Mouse (Mus musculus) embryonic fibroblast, embryonic 13.5 days (primary cell): ENCODE results near the gene Ddit4. TPM values are rescaled to one million over a fixed set of nuclear protein-coding genes. Genes with fewer than 3 reads are reported as not detected.
A peak's percentile ranks its signal among the peaks of the same experiment; 100 is the strongest.

Source experiments
- H3K27ac ChIP-seq: 2 replicates; pipeline ENCODE4 v1.5.1; 2012; ENCODE audit warnings: low read length, control low read depth, inconsistent platforms; ENCODE audit not compliant: insufficient read depth
- H3K4me1 ChIP-seq: 2 replicates; pipeline ENCODE4 v1.6.1; 2011; ENCODE audit warnings: low read length; ENCODE audit not compliant: control insufficient read depth, insufficient read depth
- H3K4me3 ChIP-seq: 2 replicates; pipeline ENCODE4 v1.5.1; 2011; ENCODE audit warnings: mild to moderate bottlenecking, control low read depth, low read length; ENCODE audit not compliant: insufficient read depth
- CTCF ChIP-seq: IDR thresholded peaks from 2 replicates; pipeline ENCODE4 v1.5.1; 2011; ENCODE audit warnings: mild to moderate bottlenecking, control low read depth, low read length, moderate library complexity, borderline replicate concordance; ENCODE audit not compliant: insufficient read depth
- POLR2A ChIP-seq: IDR thresholded peaks from 2 replicates; pipeline ENCODE4 v1.6.1; 2011; ENCODE audit warnings: low read depth, mild to moderate bottlenecking, control low read depth, low read length, moderate library complexity
- polyA plus RNA-seq: library from polyadenylated mRNA; stranded (reverse); fragments of >200 nt; gene quantifications from 2 replicates; pipeline ENCODE4 v1.2.4, GENCODE M21; 2011; ENCODE audit warnings: low read depth; ENCODE audit not compliant: missing spikeins, insufficient read length

The Ddit4 gene
- polyA plus RNA-seq, 1 experiment, result 150 TPM

DNA sequence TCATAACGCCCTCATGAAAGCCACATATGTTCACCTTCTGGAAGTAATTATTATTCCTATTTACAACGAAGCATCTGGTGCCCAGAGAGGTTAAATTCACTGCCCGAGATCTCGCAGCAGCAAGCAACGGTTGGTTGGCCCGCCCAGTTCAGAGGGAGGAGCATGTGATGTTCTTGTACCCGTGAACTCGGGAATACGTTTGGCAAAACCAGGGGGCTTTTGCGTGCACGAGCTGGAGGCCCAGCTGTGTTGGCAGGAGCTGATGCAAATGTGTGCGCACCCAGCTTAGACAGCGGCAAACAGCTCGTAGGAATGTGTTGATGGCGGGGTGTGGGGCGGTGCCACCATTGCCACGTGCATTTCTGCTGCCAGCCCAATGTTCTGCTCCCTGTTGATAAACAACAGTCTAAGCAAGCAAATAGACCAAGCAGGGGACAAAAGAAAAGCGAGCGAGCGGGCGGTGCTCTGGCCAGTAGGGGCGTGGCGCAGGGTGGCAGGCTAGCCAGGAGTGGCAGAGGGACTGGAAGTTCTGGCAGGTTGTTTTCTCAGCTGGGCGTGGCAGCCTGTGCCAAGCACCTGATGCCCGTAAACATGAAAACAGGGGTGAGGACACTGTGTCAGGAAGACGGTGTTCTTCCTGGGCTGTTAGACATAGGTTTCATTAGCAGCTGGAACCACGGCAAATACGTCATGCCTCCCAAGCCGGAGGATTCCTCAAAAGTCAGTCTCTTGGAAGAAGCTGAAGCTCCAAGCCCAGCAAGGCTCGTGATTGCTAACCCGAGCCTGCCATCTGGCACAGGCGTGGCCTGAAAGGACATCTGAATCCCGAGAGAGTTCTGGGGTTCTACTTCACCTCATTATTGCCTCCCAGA, 30.6 kb downstream of the Ddit4 start:
- Histone ChIP-seq H3K4me3 (no peak overlapping the region), H3K27ac (peak overlapping the region; percentile 79), H3K4me1 (peaks cover 9% of the 10 kb centered on the region)
- TF ChIP-seq CTCF (no peak), POLR2A (peak; percentile 56)

GRCm38 (mm10) chr10:59920485-59920809, 31.2 kb downstream of the Ddit4 start:
- TF ChIP-seq CTCF, result no peak
- TF ChIP-seq POLR2A, result no peak
- H3K27ac ChIP-seq, result peak overlapping the region; percentile 79
- peaks cover 14% of the 10 kb centered on the region for H3K4me1 ChIP-seq
- no peak overlapping the region for H3K4me3 ChIP-seq

DNA sequence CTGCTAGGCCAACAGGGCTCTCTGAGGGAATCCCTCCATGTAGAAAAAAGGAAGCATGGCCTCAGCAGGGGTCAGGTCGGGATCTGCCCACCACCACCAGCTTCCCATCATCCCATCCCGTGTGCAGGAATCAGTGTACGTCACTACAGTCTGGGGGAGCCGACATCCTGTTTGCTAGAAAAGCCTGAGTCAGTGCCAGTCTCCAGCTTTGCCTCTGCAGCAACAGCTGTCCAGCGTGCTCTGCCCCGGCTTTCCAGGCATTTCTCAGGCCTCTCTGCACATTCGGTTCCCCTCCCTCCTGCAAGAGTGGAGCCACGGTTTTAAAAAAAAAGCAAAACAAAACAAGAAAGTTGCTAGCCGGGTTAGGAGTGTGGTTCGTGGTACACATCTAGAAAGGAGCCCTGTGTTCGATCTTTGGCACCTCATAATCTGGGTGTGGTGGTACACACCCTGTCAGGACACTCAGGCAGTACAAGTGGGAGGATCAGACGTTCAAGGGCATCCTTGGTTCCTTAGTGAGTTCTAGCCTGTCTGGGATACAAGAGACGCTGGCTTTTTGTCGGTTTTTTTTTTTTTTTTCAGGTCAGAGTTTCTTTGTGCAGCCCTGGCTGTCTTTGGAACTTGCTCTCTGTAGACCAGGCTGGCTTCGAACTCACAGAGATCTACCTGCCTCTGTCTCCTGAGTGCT, 32.0 kb downstream of the Ddit4 start:
- no peak overlapping the region for H3K4me3 ChIP-seq
- peaks cover 14% of the 10 kb centered on the region for H3K4me1 ChIP-seq
- H3K27ac ChIP-seq, result peak overlapping the region; percentile 79
- TF ChIP-seq CTCF, result no peak

DNA sequence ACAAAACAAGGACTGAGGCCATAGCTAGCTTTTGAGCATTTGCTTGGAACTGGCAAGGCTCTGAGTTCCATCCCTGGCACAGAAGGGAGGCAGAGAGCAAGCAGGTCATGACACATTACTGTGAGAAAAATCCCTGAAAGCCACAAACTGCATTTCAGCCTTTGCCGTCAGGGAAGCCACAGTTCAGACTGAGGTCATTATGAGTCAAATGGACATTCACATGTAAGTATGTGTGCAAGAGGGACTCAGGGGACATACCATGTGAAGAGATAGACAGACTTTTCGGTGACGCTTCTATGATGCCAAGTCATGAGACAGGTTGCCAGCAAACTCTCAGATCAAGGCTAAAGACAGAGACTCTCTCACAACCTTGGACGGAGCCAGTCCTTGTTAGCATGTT, 33.5 kb downstream of the Ddit4 start:
- no peak for TF ChIP-seq CTCF
- TF ChIP-seq POLR2A, result no peak
- peaks cover 12% of the 10 kb centered on the region for H3K4me1 ChIP-seq
- H3K4me3 ChIP-seq, result no peak overlapping the region
- H3K27ac ChIP-seq, result peak overlapping the region; percentile 74

- peak overlapping the region; percentile 88 for H3K27ac ChIP-seq
- no peak overlapping the region for H3K4me3 ChIP-seq
- peak; percentile 37 for TF ChIP-seq POLR2A
- TF ChIP-seq CTCF, result no peak
- peaks cover 12% of the 10 kb centered on the region for H3K4me1 ChIP-seq
These were observed 35.0 kb downstream of the Ddit4 start for GRCm38 (mm10) chr10:59916649-59917048.

DNA sequence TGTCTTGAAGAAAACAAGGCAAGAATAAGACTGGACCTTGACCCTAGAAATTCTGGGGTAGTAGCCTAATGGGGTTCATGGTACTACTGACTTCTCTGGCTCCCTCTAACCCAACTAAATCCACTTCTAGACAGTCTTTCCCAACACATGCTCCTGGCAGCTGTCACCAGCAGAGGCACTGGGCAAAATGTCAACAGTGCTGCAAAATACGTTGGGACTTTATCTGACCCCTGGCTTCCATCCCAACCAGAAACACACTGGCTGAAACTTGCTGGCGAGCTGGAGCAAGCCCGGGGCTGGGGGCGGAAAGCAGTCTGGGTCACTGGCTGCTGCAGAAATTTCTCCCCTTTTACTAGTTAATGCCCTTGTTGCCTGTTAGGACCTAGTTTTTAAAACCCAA, 35.5 kb downstream of the Ddit4 start:
- Histone ChIP-seq H3K4me1 (peaks cover 14% of the 10 kb centered on the region), H3K27ac (peak overlapping the region; percentile 59), H3K4me3 (no peak overlapping the region)
- no peak for TF ChIP-seq CTCF
- 0 out of 2 replicates have a peak, but pooled peaks have one; percentile 25 for TF ChIP-seq POLR2A

GRCm38 (mm10) chr10:59915196-59915962, 36.3 kb downstream of the Ddit4 start:
- peak overlapping the region; percentile 59 for H3K27ac ChIP-seq
- H3K4me1 ChIP-seq, result peaks cover 18% of the 10 kb centered on the region
- no peak for TF ChIP-seq POLR2A
- TF ChIP-seq CTCF, result no peak
- H3K4me3 ChIP-seq, result no peak overlapping the region

- TF ChIP-seq CTCF, result no peak
- Histone ChIP-seq H3K27ac (no peak overlapping the region), H3K4me1 (peaks cover 19% of the 10 kb centered on the region), H3K4me3 (no peak overlapping the region)
These were observed 40.0 kb downstream of the Ddit4 start for GRCm38 (mm10) chr10:59911561-59912198.

- no peak overlapping the region for H3K4me3 ChIP-seq
- H3K4me1 ChIP-seq, result peaks cover 19% of the 10 kb centered on the region
- TF ChIP-seq POLR2A, result no peak
- no peak for TF ChIP-seq CTCF
- no peak overlapping the region for H3K27ac ChIP-seq
These were observed 40.5 kb downstream of the Ddit4 start for GRCm38 (mm10) chr10:59911091-59911490.
